Mouse (Mus musculus) left cerebral cortex, postnatal 36 days (tissue): ENCODE measurements around the gene Usp22. TPM values are rescaled to one million over a fixed set of nuclear protein-coding genes. Genes with fewer than 3 reads are reported as not detected.
"Not testable (repeated sequence)": the region's sequence is repeated elsewhere in the genome, so short reads cannot be mapped to it uniquely, and the experiment has no call there.

Source experiments
- DNase-seq, 2 experiments: peaks; one replicate each; pipeline ENCODE4 v3.0.0; 2021 to 2022; ENCODE audit warnings: low spot score in 2 of 2, mixed read lengths in 1 of 2
- intact Hi-C: fragments of 180-260 bp; cut with DNase I; formaldehyde crosslinking; loops from one replicate; pipeline ENCODE4 v1.15.1; 2025
- total RNA-seq, 2 experiments: library from RNA; stranded (reverse); gene quantifications; 2 replicates each; pipeline ENCODE4 v1.2.3; 2021

Usp22 gene
- total RNA-seq, 2 experiments from 2014 or later = 203 to 226 TPM

GRCm38 (mm10) chr11:61147300-61147683 lies 27.6 kb downstream of the Usp22 start:
- intact Hi-C loops = no loop called here
- DNase-seq = peak; percentile 25 to 49

- no peak for DNase-seq
- intact Hi-C loops = no loop called here
Measured at GRCm38 (mm10) chr11:61146645-61147299, 28.1 kb downstream of the Usp22 start.

- intact Hi-C loops = no loop called here
- DNase-seq = no peak
Measured at GRCm38 (mm10) chr11:61145551-61145950, 29.3 kb downstream of the Usp22 start.

- DNase-seq = no peak
- intact Hi-C loops = no loop called here
Measured at GRCm38 (mm10) chr11:61143564-61144469, 31.0 kb downstream of the Usp22 start.

GRCm38 (mm10) chr11:61142941-61143530 lies 31.8 kb downstream of the Usp22 start:
- intact Hi-C loops = no loop called here
- no peak for DNase-seq

GRCm38 (mm10) chr11:61142262-61142661 lies 32.6 kb downstream of the Usp22 start:
- intact Hi-C loops = no loop called here
- no peak for DNase-seq

GRCm38 (mm10) chr11:61141693-61142092 lies 33.2 kb downstream of the Usp22 start:
- intact Hi-C loops = no loop called here
- no peak for DNase-seq

GRCm38 (mm10) chr11:61132943-61133342 lies 41.9 kb downstream of the Usp22 start:
- intact Hi-C loops = no loop called here

GRCm38 (mm10) chr11:61130646-61131045 lies 44.2 kb downstream of the Usp22 start:
- DNase-seq, intact Hi-C loops: not testable (repeated sequence)

More at GRCm38 (mm10) chr11:61132943-61133342, 41.9 kb downstream of the Usp22 start:
- no peak for DNase-seq

GRCm38 (mm10) chr11:61129305-61129704 lies 45.5 kb downstream of the Usp22 start:
- intact Hi-C loops = no loop called here
- DNase-seq = no peak

GRCm38 (mm10) chr11:61127421-61128055 lies 47.3 kb downstream of the Usp22 start:
- intact Hi-C loops = no loop called here

GRCm38 (mm10) chr11:61126606-61127355 lies 48.1 kb downstream of the Usp22 start, which contains the start of gene Tnfrsf13b:
Gene Tnfrsf13b (plus strand): TSS chr11:61126755.
- DNase-seq = no peak
- intact Hi-C loops = no loop called here

More at GRCm38 (mm10) chr11:61127421-61128055, 47.3 kb downstream of the Usp22 start:
- DNase-seq = no peak

- intact Hi-C loops = no loop called here
- no peak for DNase-seq
Measured at GRCm38 (mm10) chr11:61125970-61126369, 48.9 kb downstream of the Usp22 start.

GRCm38 (mm10) chr11:61123886-61124285 lies 51.0 kb downstream of the Usp22 start:
- no peak for DNase-seq
- intact Hi-C loops = no loop called here

- DNase-seq = no peak
- intact Hi-C loops = no loop called here
Measured at GRCm38 (mm10) chr11:61122769-61123288, 52.0 kb downstream of the Usp22 start.

GRCm38 (mm10) chr11:61122283-61122768 lies 52.5 kb downstream of the Usp22 start:
- intact Hi-C loops = no loop called here
- DNase-seq = no peak

GRCm38 (mm10) chr11:61119996-61120583 lies 54.8 kb downstream of the Usp22 start:
- no peak for DNase-seq
- intact Hi-C loops = no loop called here

GRCm38 (mm10) chr11:61116226-61116625 lies 58.6 kb downstream of the Usp22 start:
- intact Hi-C loops = no loop called here
- DNase-seq = no peak
